Mouse (Mus musculus) G1E (cell line): Measurements from ENCODE around the gene Rgs2. TPM values are rescaled to one million over a fixed set of nuclear protein-coding genes. Genes with fewer than 3 reads are reported as not detected.

ENCODE experiments used
- ATAC-seq: 2 replicates; pipeline ENCODE4 v1.8.0; 2016; ENCODE audit warnings: mild to moderate bottlenecking; ENCODE audit not compliant: insufficient number of reproducible peaks, poor library complexity, low FRiP score, severe bottlenecking; ENCODE audit errors: extremely low read depth
- DNase-seq: peaks from one replicate; pipeline ENCODE4 v3.0.0; 2012; ENCODE audit warnings: low spot score
- H3K27me3 ChIP-seq: 2 replicates; pipeline ENCODE4 v1.6.1; 2012; ENCODE audit warnings: mild to moderate bottlenecking, low read length, inconsistent platforms; ENCODE audit not compliant: insufficient read depth
- H3K36me3 ChIP-seq: replicated peaks from 2 replicates; pipeline ENCODE3; 2012; ENCODE audit warnings: mild to moderate bottlenecking, inconsistent platforms
- H3K4me1 ChIP-seq: 2 replicates; pipeline ENCODE4 v1.6.1; 2012; ENCODE audit warnings: low read depth, low read length, inconsistent platforms, mixed read lengths; ENCODE audit not compliant: insufficient read depth
- H3K4me3 ChIP-seq: 2 replicates; pipeline ENCODE4 v1.5.1; 2012; ENCODE audit warnings: low read depth, mild to moderate bottlenecking, inconsistent platforms, low read length, moderate library complexity, mixed read lengths
- H3K9me3 ChIP-seq: replicated peaks from 2 replicates; pipeline ENCODE4 v1.6.1; 2012; ENCODE audit warnings: inconsistent platforms
- CTCF ChIP-seq: IDR thresholded peaks from 2 replicates; pipeline ENCODE4 v1.5.1; 2012; ENCODE audit warnings: low read depth, low read length, inconsistent platforms, mixed read lengths
- GATA1 ChIP-seq: IDR thresholded peaks from 2 replicates; pipeline ENCODE4 v1.6.1; 2012; ENCODE audit warnings: borderline replicate concordance, low read length, inconsistent platforms, mixed read lengths
- GATA2 ChIP-seq: IDR thresholded peaks from 2 replicates; pipeline ENCODE4 v1.6.1; 2012; ENCODE audit warnings: low read depth, low read length, inconsistent platforms, borderline replicate concordance
- POLR2AphosphoS5 ChIP-seq: IDR thresholded peaks from 2 replicates; pipeline ENCODE4 v1.6.1; 2012; ENCODE audit warnings: low read depth, low read length, inconsistent platforms; ENCODE audit not compliant: insufficient replicate concordance
- TAL1 ChIP-seq: conservative IDR thresholded peaks from 2 replicates; pipeline ENCODE4 v1.6.1; 2012; ENCODE audit warnings: low read depth, low read length, inconsistent platforms, mixed read lengths
- polyA plus RNA-seq: library from polyadenylated mRNA; stranded (reverse); fragments of >175 nt; gene quantifications from 2 replicates; pipeline ENCODE4 v1.2.3, GENCODE M21; 2012
- total RNA-seq, 2 experiments: library from RNA; stranded (forward) in 1 of 2; stranded (reverse) in 1 of 2; fragments of 200-1000 nt in 1 of 2; fragments of >200 nt in 1 of 2; fragmentation: Nextera tagmentation in 1 of 2; gene quantifications; 2 replicates each; pipeline ENCODE4 v1.2.3; 2014 to 2017

Rgs2 gene
- total and polyA plus RNA-seq, 3 experiments, result 0.02 to 0.66 TPM; not detected in 1

- Histone ChIP-seq H3K9me3 (peaks cover 6% of the 10 kb centered on the region), H3K27me3 (no peaks in the 10 kb centered on the region; the same call in 1 of the 2 replicates), H3K36me3 (no peaks in the 10 kb centered on the region), H3K4me1 (peaks cover 9% of the 10 kb centered on the region), H3K4me3 (no peak overlapping the region)
- ATAC-seq, result no peak
- TF ChIP-seq GATA2, result no peak
- DNase-seq, result no peak
These were observed 545 bp downstream of the Rgs2 start for GRCm38 (mm10) chr1:144003416-144003815.

GRCm38 (mm10) chr1:144002715-144003066, 1.3 kb downstream of the Rgs2 start:
- TF ChIP-seq POLR2AphosphoS5 (no peak), GATA2 (no peak), GATA1 (no peak), TAL1 (no peak), CTCF (no peak)
- peak; percentile 11 for DNase-seq

GRCm38 (mm10) chr1:144002036-144002714, 1.8 kb downstream of the Rgs2 start:
- Histone ChIP-seq H3K36me3 (no peaks in the 10 kb centered on the region), H3K4me3 (no peak overlapping the region), H3K9me3 (peaks cover 6% of the 10 kb centered on the region), H3K27me3 (no peaks in the 10 kb centered on the region; the same call in 1 of the 2 replicates), H3K4me1 (peaks cover 5% of the 10 kb centered on the region)
- DNase-seq (no peak), ATAC-seq (no peak)
- TF ChIP-seq CTCF (no peak), GATA2 (no peak)

More at GRCm38 (mm10) chr1:144002715-144003066, 1.3 kb downstream of the Rgs2 start:
- peak; percentile 47 for ATAC-seq
- H3K36me3 ChIP-seq, result no peaks in the 10 kb centered on the region
- H3K9me3 ChIP-seq, result peaks cover 6% of the 10 kb centered on the region
- peaks cover 7% of the 10 kb centered on the region for H3K4me1 ChIP-seq
- no peak overlapping the region for H3K4me3 ChIP-seq
- H3K27me3 ChIP-seq, result no peaks in the 10 kb centered on the region; the same call in 1 of the 2 replicates

GRCm38 (mm10) chr1:144000246-144000645, 3.7 kb downstream of the Rgs2 start:
- H3K4me3 ChIP-seq, result no peak overlapping the region
- TF ChIP-seq GATA1, result no peak
- no peak for TF ChIP-seq CTCF
- no peak for TF ChIP-seq TAL1
- no peak for TF ChIP-seq GATA2
- TF ChIP-seq POLR2AphosphoS5, result no peak
- ATAC-seq (no peak), DNase-seq (no peak)
- H3K27me3 ChIP-seq, result no peaks in the 10 kb centered on the region; the same call in 1 of the 2 replicates
- no peaks in the 10 kb centered on the region; the same call in 1 of the 2 replicates for H3K4me1 ChIP-seq
- peaks cover 6% of the 10 kb centered on the region for H3K9me3 ChIP-seq
- no peaks in the 10 kb centered on the region for H3K36me3 ChIP-seq

- Histone ChIP-seq H3K4me1 (no peaks in the 10 kb centered on the region; the same call in 1 of the 2 replicates), H3K36me3 (no peaks in the 10 kb centered on the region), H3K27me3 (no peaks in the 10 kb centered on the region; the same call in 1 of the 2 replicates), H3K9me3 (peaks cover 6% of the 10 kb centered on the region), H3K4me3 (no peak overlapping the region)
- no peak for ATAC-seq
- no peak for DNase-seq
- TF ChIP-seq POLR2AphosphoS5, result no peak
- TF ChIP-seq GATA1, result no peak
- no peak for TF ChIP-seq TAL1
- no peak for TF ChIP-seq GATA2
- TF ChIP-seq CTCF, result no peak
These were observed 4.5 kb downstream of the Rgs2 start for GRCm38 (mm10) chr1:143999371-143999920.

GRCm38 (mm10) chr1:143993026-143993425, 10.9 kb downstream of the Rgs2 start:
- Histone ChIP-seq H3K27me3 (no peaks in the 10 kb centered on the region), H3K36me3 (no peaks in the 10 kb centered on the region), H3K4me3 (no peak overlapping the region), H3K9me3 (no peaks in the 10 kb centered on the region), H3K4me1 (no peaks in the 10 kb centered on the region)
- DNase-seq, result no peak
- ATAC-seq, result no peak
- TF ChIP-seq TAL1 (no peak), POLR2AphosphoS5 (no peak), GATA1 (no peak), CTCF (no peak), GATA2 (no peak)

- Histone ChIP-seq H3K27me3 (no peaks in the 10 kb centered on the region), H3K4me1 (no peaks in the 10 kb centered on the region), H3K36me3 (no peaks in the 10 kb centered on the region), H3K9me3 (no peaks in the 10 kb centered on the region), H3K4me3 (no peak overlapping the region)
- ATAC-seq, result no peak
- no peak for DNase-seq
- TF ChIP-seq POLR2AphosphoS5, result no peak
- TF ChIP-seq CTCF, result no peak
- no peak for TF ChIP-seq GATA2
- TF ChIP-seq TAL1, result no peak
- TF ChIP-seq GATA1, result no peak
These were observed 11.4 kb downstream of the Rgs2 start for GRCm38 (mm10) chr1:143992528-143992927.
